Mouse (Mus musculus): ENCODE results near the gene Lst1.
A peak's percentile ranks its signal among the peaks of the same experiment; 100 is the strongest.
"Not testable (repeated sequence)": the region's sequence is repeated elsewhere in the genome, so short reads cannot be mapped to it uniquely, and the experiment has no call there.

Gene Lst1

GRCm38 (mm10) chr17:35187959-35188610, at the start of gene Lst1:
Lst1 (minus strand) TSS chr17:35188439.
- DNase-seq: no peak

GRCm38 (mm10) chr17:35237504-35237903, 49.3 kb upstream of the Lst1 start:
- DNase-seq: no peak

GRCm38 (mm10) chr17:35236996-35237395, 48.8 kb upstream of the Lst1 start:
- DNase-seq: no peak

- DNase-seq: peak; percentile 99
Observed at GRCm38 (mm10) chr17:35236390-35236746, 48.1 kb upstream of the Lst1 start.

- DNase-seq: peak; percentile 92
Observed at GRCm38 (mm10) chr17:35235614-35236389, 47.6 kb upstream of the Lst1 start, which contains the start of gene Nfkbil1. Nfkbil1 (minus strand) TSS chr17:35235792.

- peak; percentile 38 for DNase-seq
Observed at GRCm38 (mm10) chr17:35234903-35235302, 46.7 kb upstream of the Lst1 start.

- not testable (repeated sequence) for DNase-seq
Observed at GRCm38 (mm10) chr17:35234090-35234489, 45.9 kb upstream of the Lst1 start.

GRCm38 (mm10) chr17:35233114-35233980, 45.1 kb upstream of the Lst1 start, which contains the start of gene Atp6v1g2:
Atp6v1g2 (plus strand) TSS chr17:35233660.
- no peak for DNase-seq

- DNase-seq: no peak
Observed at GRCm38 (mm10) chr17:35232659-35233058, 44.4 kb upstream of the Lst1 start.

- peak; percentile 94 for DNase-seq
Observed at GRCm38 (mm10) chr17:35232043-35232442, 43.8 kb upstream of the Lst1 start.

- DNase-seq: no peak
Observed at GRCm38 (mm10) chr17:35231022-35231421, 42.8 kb upstream of the Lst1 start.

GRCm38 (mm10) chr17:35226561-35227046, 38.4 kb upstream of the Lst1 start:
- no peak for DNase-seq

- no peak for DNase-seq
Observed at GRCm38 (mm10) chr17:35225456-35225855, 37.2 kb upstream of the Lst1 start.

GRCm38 (mm10) chr17:35224641-35225040, 36.4 kb upstream of the Lst1 start:
- DNase-seq: no peak

GRCm38 (mm10) chr17:35222299-35222698, 34.1 kb upstream of the Lst1 start:
- DNase-seq: peak; percentile 44

GRCm38 (mm10) chr17:35220156-35220952, 32.1 kb upstream of the Lst1 start, which contains the start of gene Gm16181:
Gm16181 (plus strand) TSS chr17:35220834.
- DNase-seq: peak; percentile 59

- DNase-seq: no peak
Observed at GRCm38 (mm10) chr17:35219601-35220041, 31.4 kb upstream of the Lst1 start.

GRCm38 (mm10) chr17:35218516-35219193, 30.4 kb upstream of the Lst1 start:
- DNase-seq: peak; percentile 40

GRCm38 (mm10) chr17:35213071-35213470, 24.8 kb upstream of the Lst1 start:
- DNase-seq: no peak

- DNase-seq: no peak
Observed at GRCm38 (mm10) chr17:35210593-35210992, 22.4 kb upstream of the Lst1 start.

GRCm38 (mm10) chr17:35209785-35210535, 21.7 kb upstream of the Lst1 start:
- no peak for DNase-seq
